Comparison of ENCODE assay signal across 9 mouse cellular contexts in the genomic region with DNA sequence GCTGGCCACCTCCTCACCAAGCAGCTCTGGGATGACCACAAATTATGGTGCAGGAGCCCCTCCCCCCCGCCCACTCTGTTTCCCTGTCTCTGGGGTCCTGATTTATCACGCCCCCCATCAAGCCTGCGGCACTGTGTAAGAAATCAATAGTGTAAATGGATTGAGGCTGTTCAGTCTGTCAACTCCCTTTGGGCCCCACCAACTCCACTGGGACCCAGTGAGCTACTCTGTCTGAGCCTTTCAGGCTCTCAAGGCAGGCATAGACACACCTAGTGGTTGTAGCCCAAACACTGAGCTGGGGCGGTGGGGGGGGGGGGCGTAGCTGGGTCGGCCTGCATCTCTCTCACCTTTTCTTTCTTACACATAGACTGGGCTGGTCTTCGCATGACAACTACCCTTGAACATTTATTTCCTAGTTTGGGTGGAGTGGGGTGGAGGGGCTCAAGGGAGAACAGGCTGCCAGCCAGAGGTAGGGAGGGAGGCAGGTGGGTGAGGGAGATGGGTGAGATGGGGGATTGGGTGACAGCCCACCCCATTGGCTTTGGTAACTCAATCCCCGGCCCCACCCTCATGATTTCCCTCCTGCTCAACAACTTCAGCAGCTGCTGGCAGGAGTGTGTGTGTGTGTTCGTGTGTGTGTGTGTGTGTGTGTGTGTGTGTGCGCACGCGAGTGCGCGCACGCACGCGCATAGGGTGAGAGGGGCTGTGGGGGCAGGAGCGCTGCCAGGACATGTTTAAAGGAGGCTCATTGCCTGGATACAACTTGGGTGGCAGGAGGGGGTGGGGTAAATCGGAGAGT. TPM values are rescaled to one million over a fixed set of nuclear protein-coding genes. Genes with fewer than 3 reads are reported as not detected.
A peak's percentile ranks its signal among the peaks of the same experiment; 100 is the strongest.
DNase-seq lines count a peak whose midpoint lies in the region; ATAC-seq and TF ChIP-seq lines count a peak whose summit lies in the region.
"Had no signal": no experiment of that assay in that cellular context is flagged by ENCODE, and none has a peak within 500 bp of the region (broad histone marks: within the 10 kb centered on the region; RNA-seq: fewer than 3 reads in every experiment).

No protein-coding gene starts in this region.

- peak overlapping the region; percentile 69 for H3K27ac ChIP-seq in lung, postnatal 0 days (ENCODE audit: low read length)
- peak overlapping the region; percentile 76 for H3K27ac ChIP-seq in hindbrain, embryonic 12.5 days
- H3K27ac ChIP-seq in neural tube, embryonic 11.5 days (ENCODE audit: low read depth, low read length): peak overlapping the region; percentile 44

- no peak; the same call in 1 of the 2 replicates for TF ChIP-seq EP300 in lung, postnatal 0 days (IDR thresholded peaks at IDR 0.05)

- H3K9ac ChIP-seq in lung, postnatal 0 days (replicated peaks; ENCODE audit: low read depth): no peak overlapping the region
- H3K9ac ChIP-seq in hindbrain, embryonic 12.5 days: no peak overlapping the region
- no peak overlapping the region; the same call in 1 of the 2 replicates for H3K9ac ChIP-seq in neural tube, embryonic 11.5 days (ENCODE audit: low read length)

- H3K9me3 ChIP-seq in lung, postnatal 0 days (ENCODE audit: low read length): no peaks in the 10 kb centered on the region
- H3K9me3 ChIP-seq in hindbrain, embryonic 12.5 days (replicated peaks): no peaks in the 10 kb centered on the region
- no peaks in the 10 kb centered on the region for H3K9me3 ChIP-seq in neural tube, embryonic 11.5 days (ENCODE audit: control insufficient read depth, low read length)

- WGBS in lung, postnatal 0 days: 8% methylated on average over 17 of the region's 19 CpGs
- 28% methylated on average over 19 of the region's 19 CpGs for WGBS in hindbrain, embryonic 12.5 days
- WGBS in neural tube, embryonic 11.5 days: 23% methylated on average over 17 of the region's 19 CpGs

- no peaks in the 10 kb centered on the region for H3K36me3 ChIP-seq in lung, postnatal 0 days (ENCODE audit: insufficient read depth, low read length)
- H3K36me3 ChIP-seq in hindbrain, embryonic 12.5 days: no peaks in the 10 kb centered on the region
- H3K36me3 ChIP-seq in neural tube, embryonic 11.5 days (ENCODE audit: control insufficient read depth, insufficient read depth, low read length): no peaks in the 10 kb centered on the region

- peak overlapping the region; percentile 32 for H3K4me2 ChIP-seq in lung, postnatal 0 days (replicated peaks; ENCODE audit: low read depth, low read length)
- H3K4me2 ChIP-seq in hindbrain, embryonic 12.5 days (replicated peaks): peak overlapping the region; percentile 36
- H3K4me2 ChIP-seq in neural tube, embryonic 11.5 days (ENCODE audit: low read depth): peak overlapping the region; percentile 31

- no peak for TF ChIP-seq CTCF in lung, postnatal 0 days (IDR thresholded peaks at IDR 0.05)

- DNase-seq in adrenal gland, postnatal 10 days: peak; percentile 40
- DNase-seq in adrenal gland, adult 8-10 months: no peak
- DNase-seq in lung, postnatal 0 days (ENCODE audit: low spot score): no peak
- DNase-seq in lung, postnatal 14 days: no peak
- peak; percentile 61 for DNase-seq in neural tube, embryonic 11.5 days (ENCODE audit: low spot score)
- DNase-seq in spleen, postnatal 10 days (ENCODE audit: low spot score in 2 of 2): no peak
- no peak for DNase-seq in right cerebral cortex, postnatal 14 days

- no peaks in the 10 kb centered on the region for H3K27me3 ChIP-seq in lung, postnatal 0 days (replicated peaks; ENCODE audit: insufficient read depth, low read length)
- H3K27me3 ChIP-seq in hindbrain, embryonic 12.5 days: peaks cover 6% of the 10 kb centered on the region; the same call in 1 of the 2 replicates
- H3K27me3 ChIP-seq in neural tube, embryonic 11.5 days (ENCODE audit: control insufficient read depth, insufficient read depth, low read length): no peaks in the 10 kb centered on the region

- no peak overlapping the region for H3K4me3 ChIP-seq in lung, postnatal 0 days (ENCODE audit: low read depth, low read length)
- no peak overlapping the region for H3K4me3 ChIP-seq in hindbrain, embryonic 12.5 days
- no peak overlapping the region for H3K4me3 ChIP-seq in neural tube, embryonic 11.5 days (ENCODE audit: low read depth, low read length)

- H3K4me1 ChIP-seq in lung, postnatal 0 days (ENCODE audit: insufficient read depth, low read depth, low read length): peaks cover 66% of the 10 kb centered on the region
- H3K4me1 ChIP-seq in hindbrain, embryonic 12.5 days: peaks cover 79% of the 10 kb centered on the region
- peaks cover 69% of the 10 kb centered on the region for H3K4me1 ChIP-seq in neural tube, embryonic 11.5 days (ENCODE audit: control insufficient read depth, insufficient read depth, low read length)

- ATAC-seq in lung, postnatal 0 days: no peak
- no peak for ATAC-seq in hindbrain, embryonic 12.5 days (ENCODE audit: low FRiP score)
- peak; percentile 17; the same call in 1 of the 2 replicates for ATAC-seq in neural tube, embryonic 11.5 days (ENCODE audit: insufficient read depth, low FRiP score, low TSS enrichment)

RNA-seq across cellular contexts. Expression of a gene that starts 4.9 kb away (rescaled TPM):
- 10 to 100 TPM; 26.2 to 34.7 TPM for total RNA-seq in adrenal gland, postnatal 10 days (2021)
- 10 to 100 TPM; 21.3 to 36.8 (median 30.8) TPM for total RNA-seq in adrenal gland, adult 8-10 months (2022)
- 26.2 and 28.8 TPM in 2 replicates for polyA plus RNA-seq in lung, postnatal 0 days (2015; fragmentation: Nextera tagmentation; extraction: Ambion mirVana)
- polyA plus RNA-seq in hindbrain, embryonic 12.5 days (2016; fragmentation: Nextera tagmentation; extraction: Ambion mirVana): 38.6 and 46.9 TPM in 2 replicates
- 73.2 and 75.1 TPM in 2 replicates for polyA plus RNA-seq in neural tube, embryonic 11.5 days (2014; fragmentation: Nextera tagmentation; extraction: Ambion mirVana)

RNA-seq across cellular contexts. Expression of a gene that starts 24.9 kb away (rescaled TPM):
- 1 to 10 TPM; 3.8 to 6.5 TPM for total RNA-seq in adrenal gland, postnatal 10 days (2021)
- total RNA-seq in adrenal gland, adult 8-10 months (2022): under 1 TPM; 0.20 to 0.95 (median 0.72) TPM
- polyA plus RNA-seq in lung, postnatal 0 days (2015; fragmentation: Nextera tagmentation; extraction: Ambion mirVana): 2.5 and 2.6 TPM in 2 replicates
- 19.0 and 20.2 TPM in 2 replicates for polyA plus RNA-seq in hindbrain, embryonic 12.5 days (2016; fragmentation: Nextera tagmentation; extraction: Ambion mirVana)
- 41.6 and 44.4 TPM in 2 replicates for polyA plus RNA-seq in neural tube, embryonic 11.5 days (2014; fragmentation: Nextera tagmentation; extraction: Ambion mirVana)

RNA-seq across cellular contexts. Expression of a gene that starts 50.3 kb away (rescaled TPM):
- under 1 TPM; 0.45 to 0.73 TPM for total RNA-seq in adrenal gland, postnatal 10 days (2021)
- total RNA-seq in adrenal gland, adult 8-10 months (2022): not detected
- 0.56 and 1.0 TPM in 2 replicates for polyA plus RNA-seq in lung, postnatal 0 days (2015; fragmentation: Nextera tagmentation; extraction: Ambion mirVana)
- 0.88 and 1.1 TPM in 2 replicates for polyA plus RNA-seq in hindbrain, embryonic 12.5 days (2016; fragmentation: Nextera tagmentation; extraction: Ambion mirVana)
- polyA plus RNA-seq in neural tube, embryonic 11.5 days (2014; fragmentation: Nextera tagmentation; extraction: Ambion mirVana): 0.57 TPM in 1 of 2 replicates, not detected in the other
- total RNA-seq: common myeloid progenitor, adult 5-6 weeks had no signal

Comparison
In these comparisons a context has a peak if more than half of its experiments do, and no peak if none do; other contexts are left out.
1. DNase-seq: peak in adrenal gland, postnatal 10 days (single experiment) and neural tube, embryonic 11.5 days (single experiment); none in adrenal gland, adult 8-10 months (single experiment), lung, postnatal 0 days (single experiment), lung, postnatal 14 days (single experiment), spleen, postnatal 10 days (0 of 2) and right cerebral cortex, postnatal 14 days (single experiment).
2. Peak in every context shown above with its lines, with median percentiles within 50 percentile points of each other: H3K27ac ChIP-seq and H3K4me2 ChIP-seq.